Mouse (Mus musculus) cerebellum, postnatal 4 days (tissue): ENCODE measurements around the gene Foxr2.

Experiments
- DNase-seq, 2 experiments: peaks; one replicate each; pipeline ENCODE4 v3.0.0; 2022; ENCODE audit warnings: low spot score in 2 of 2, mixed read lengths in 1 of 2

Gene Foxr2

GRCm38 (mm10) chrX:153118486-153118885 is at the start of gene Foxr2:
Gene Foxr2, plus strand, starts transcription at chrX:153118786.
- no peak for DNase-seq

GRCm38 (mm10) chrX:153119013-153119412 is 427 bp downstream of the Foxr2 start:
- no peak for DNase-seq

- DNase-seq: peak; percentile 46 to 77
These were observed 21.3 kb downstream of the Foxr2 start, which contains the start of gene Rragb for GRCm38 (mm10) chrX:153139734-153140515. Gene Rragb, plus strand, starts transcription at chrX:153139981.

GRCm38 (mm10) chrX:153142656-153143055 is 24.1 kb downstream of the Foxr2 start:
- DNase-seq: no peak

- no peak for DNase-seq
These were observed 33.2 kb downstream of the Foxr2 start for GRCm38 (mm10) chrX:153151766-153152165.

- DNase-seq: peak in 1 of 2 experiments; percentile 8
These were observed 36.7 kb downstream of the Foxr2 start for GRCm38 (mm10) chrX:153155322-153155721.

- DNase-seq: no peak
These were observed 56.2 kb downstream of the Foxr2 start for GRCm38 (mm10) chrX:153174786-153175185.

- DNase-seq: no peak
These were observed 63.6 kb downstream of the Foxr2 start for GRCm38 (mm10) chrX:153182221-153182620.
